In the genomic region with DNA sequence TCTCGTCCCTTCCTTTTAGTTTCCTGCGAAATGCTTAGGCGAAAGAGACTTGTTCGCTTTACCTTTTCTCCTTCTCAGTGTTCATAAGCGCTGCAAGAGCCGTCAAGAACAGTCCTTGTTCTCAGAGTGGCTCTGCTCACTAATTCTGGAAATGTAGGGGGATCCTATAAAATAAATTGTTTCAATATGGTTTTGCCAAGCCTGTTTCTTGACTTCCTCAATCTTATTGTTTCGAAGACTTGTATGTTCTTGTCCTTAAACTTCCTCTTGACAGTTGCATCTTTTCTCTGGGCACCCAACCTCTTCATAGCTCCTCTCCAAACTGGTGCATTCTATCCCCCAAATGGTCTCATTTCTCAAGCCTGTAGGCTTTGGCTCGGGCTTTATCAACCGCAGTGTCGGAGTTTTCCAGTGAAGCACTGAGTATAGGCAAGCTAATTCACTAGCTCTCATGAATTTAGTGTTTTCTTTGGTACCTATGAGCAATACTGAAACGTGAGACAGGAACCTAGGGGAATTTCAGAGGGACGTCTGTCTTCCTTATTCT, we compare ENCODE assay signal across 10 mouse cellular contexts. TPM values are rescaled to one million over a fixed set of nuclear protein-coding genes. Genes with fewer than 3 reads are reported as not detected.
A peak's percentile ranks its signal among the peaks of the same experiment; 100 is the strongest.
DNase-seq lines count a peak whose midpoint lies in the region; ATAC-seq and TF ChIP-seq lines count a peak whose summit lies in the region.
"Had no signal": no experiment of that assay in that cellular context is flagged by ENCODE, and none has a peak within 500 bp of the region (broad histone marks: within the 10 kb centered on the region; RNA-seq: fewer than 3 reads in every experiment).

No protein-coding gene starts in this region.

- H3K9me3 ChIP-seq in lung, embryonic 14.5 days (ENCODE audit: low read depth, low read length) = no peaks in the 10 kb centered on the region
- no peaks in the 10 kb centered on the region for H3K9me3 ChIP-seq in lung, postnatal 0 days (ENCODE audit: low read length)
- no peaks in the 10 kb centered on the region for H3K9me3 ChIP-seq in intestine, embryonic 16.5 days (ENCODE audit: control insufficient read depth, low read length)

- H3K4me2 ChIP-seq in lung, embryonic 14.5 days = no peak overlapping the region
- H3K4me2 ChIP-seq in lung, postnatal 0 days (replicated peaks; ENCODE audit: low read depth, low read length) = no peak overlapping the region
- no peak overlapping the region for H3K4me2 ChIP-seq in intestine, embryonic 16.5 days (ENCODE audit: low read depth, low read length)

- H3K9ac ChIP-seq in lung, embryonic 14.5 days = no peak overlapping the region
- H3K9ac ChIP-seq in lung, postnatal 0 days (replicated peaks; ENCODE audit: low read depth) = no peak overlapping the region
- no peak overlapping the region for H3K9ac ChIP-seq in intestine, embryonic 16.5 days (ENCODE audit: low read depth, low read length)

- H3K36me3 ChIP-seq in lung, embryonic 14.5 days (ENCODE audit: insufficient read depth) = no peaks in the 10 kb centered on the region
- no peaks in the 10 kb centered on the region for H3K36me3 ChIP-seq in lung, postnatal 0 days (ENCODE audit: insufficient read depth, low read length)
- H3K36me3 ChIP-seq in intestine, embryonic 16.5 days (ENCODE audit: control insufficient read depth, insufficient read depth, low read length) = no peaks in the 10 kb centered on the region
- no peaks in the 10 kb centered on the region for H3K36me3 ChIP-seq in kidney, adult 2 months (ENCODE audit: control insufficient read depth, insufficient read depth, low read length)

- TF ChIP-seq EP300 in lung, postnatal 0 days (IDR thresholded peaks at IDR 0.05) = no peak

- no peak overlapping the region for H3K4me3 ChIP-seq in lung, embryonic 14.5 days (ENCODE audit: low read depth, low read length)
- no peak overlapping the region for H3K4me3 ChIP-seq in lung, postnatal 0 days (ENCODE audit: low read depth, low read length)
- H3K4me3 ChIP-seq in intestine, embryonic 16.5 days (ENCODE audit: low read length) = no peak overlapping the region
- H3K4me3 ChIP-seq in kidney, adult 2 months (ENCODE audit: insufficient read depth, low read depth, low read length) = no peak overlapping the region

- no peaks in the 10 kb centered on the region for H3K4me1 ChIP-seq in lung, embryonic 14.5 days (ENCODE audit: insufficient read depth)
- no peaks in the 10 kb centered on the region for H3K4me1 ChIP-seq in lung, postnatal 0 days (ENCODE audit: insufficient read depth, low read depth, low read length)
- no peaks in the 10 kb centered on the region for H3K4me1 ChIP-seq in intestine, embryonic 16.5 days (ENCODE audit: control insufficient read depth, insufficient read depth, low read length)
- no peaks in the 10 kb centered on the region for H3K4me1 ChIP-seq in kidney, adult 2 months (ENCODE audit: control insufficient read depth, insufficient read depth, low read length)

- TF ChIP-seq POLR2A in kidney, adult 2 months (IDR thresholded peaks at IDR 0.05; ENCODE audit: low read depth, low read length) = no peak

- no peak for ATAC-seq in lung, embryonic 14.5 days (ENCODE audit: insufficient read depth)
- ATAC-seq in lung, postnatal 0 days = no peak
- ATAC-seq in megakaryocyte progenitor cell, adult 5-6 weeks (replicated peaks; ENCODE audit: poor library complexity) = peak; percentile 36; the same call in 1 of the 2 replicates
- no peak for ATAC-seq in intestine, embryonic 16.5 days

- H3K27ac ChIP-seq in lung, embryonic 14.5 days (ENCODE audit: low read depth) = no peak overlapping the region
- H3K27ac ChIP-seq in lung, postnatal 0 days (ENCODE audit: low read length) = no peak overlapping the region
- H3K27ac ChIP-seq in intestine, embryonic 16.5 days (ENCODE audit: low read length) = no peak overlapping the region
- H3K27ac ChIP-seq in kidney, adult 2 months (ENCODE audit: insufficient read depth, low read depth, low read length) = no peak overlapping the region

- 4% methylated on average over 12 of the region's 12 CpGs for WGBS in lung, embryonic 14.5 days
- 3% methylated on average over 12 of the region's 12 CpGs for WGBS in lung, postnatal 0 days
- WGBS in intestine, embryonic 16.5 days = 4% methylated on average over 12 of the region's 12 CpGs
- WGBS in kidney, adult 2 months = 8% methylated on average over 12 of the region's 12 CpGs

- peak; percentile 11 for DNase-seq in lung, embryonic 14.5 days
- no peak for DNase-seq in lung, postnatal 0 days (ENCODE audit: low spot score)
- DNase-seq in forelimb bud, embryonic 11.5 days (ENCODE audit: low read depth, low spot score) = peak; percentile 48
- DNase-seq in frontal cortex, postnatal 14 days (ENCODE audit: low spot score in 2 of 2) = no peak
- DNase-seq in kidney, adult 2 months = no peak
- DNase-seq in liver = no peak
- DNase-seq: gastrocnemius, postnatal 10 days; lung, postnatal 14 days had no signal

- no peak for TF ChIP-seq CTCF in lung, embryonic 14.5 days (IDR thresholded peaks at IDR 0.05; ENCODE audit: low read depth)
- no peak for TF ChIP-seq CTCF in lung, postnatal 0 days (IDR thresholded peaks at IDR 0.05)
- no peak for TF ChIP-seq CTCF in kidney, adult 2 months (conservative IDR thresholded peaks at IDR 0.05; ENCODE audit: insufficient read depth, insufficient read length, low read depth, low read length)

- H3K27me3 ChIP-seq in lung, embryonic 14.5 days (ENCODE audit: insufficient read depth, low read length) = peaks cover 92% of the 10 kb centered on the region
- H3K27me3 ChIP-seq in lung, postnatal 0 days (replicated peaks; ENCODE audit: insufficient read depth, low read length) = peaks cover 86% of the 10 kb centered on the region
- peaks cover 65% of the 10 kb centered on the region for H3K27me3 ChIP-seq in intestine, embryonic 16.5 days (replicated peaks; ENCODE audit: control insufficient read depth, insufficient read depth, low read length)
- H3K27me3 ChIP-seq in kidney, adult 2 months (replicated peaks; ENCODE audit: control insufficient read depth, insufficient read depth, low read length) = peaks cover 9% of the 10 kb centered on the region

RNA-seq across cellular contexts. Expression of a gene that starts 4.7 kb away (rescaled TPM):
- not detected in 2 replicates for polyA plus RNA-seq in lung, embryonic 14.5 days (2014; fragmentation: Nextera tagmentation; extraction: Ambion mirVana)
- polyA plus RNA-seq in lung, postnatal 0 days (2015; fragmentation: Nextera tagmentation; extraction: Ambion mirVana) = not detected in 2 replicates
- total RNA-seq in megakaryocyte progenitor cell, adult 5-6 weeks (2015) = not detected in 2 replicates
- total RNA-seq in megakaryocyte progenitor cell, adult 5-6 weeks (2017) = not detected in 2 replicates
- polyA plus RNA-seq in intestine, embryonic 16.5 days (2015; fragmentation: Nextera tagmentation; extraction: Ambion mirVana) = not detected in 2 replicates
- polyA plus RNA-seq in kidney, adult 2 months (2012; rRNA removed) = not detected in 2 replicates
- total RNA-seq: gastrocnemius, postnatal 10 days had no signal

RNA-seq across cellular contexts. Expression of a gene that starts 10.5 kb away (rescaled TPM):
- not detected in 2 replicates for polyA plus RNA-seq in lung, embryonic 14.5 days (2014; fragmentation: Nextera tagmentation; extraction: Ambion mirVana)
- 0.05 TPM in 1 of 2 replicates, not detected in the other for polyA plus RNA-seq in lung, postnatal 0 days (2015; fragmentation: Nextera tagmentation; extraction: Ambion mirVana)
- not detected in 2 replicates for total RNA-seq in megakaryocyte progenitor cell, adult 5-6 weeks (2015)
- not detected in 2 replicates for total RNA-seq in megakaryocyte progenitor cell, adult 5-6 weeks (2017)
- polyA plus RNA-seq in intestine, embryonic 16.5 days (2015; fragmentation: Nextera tagmentation; extraction: Ambion mirVana) = not detected in 2 replicates
- polyA plus RNA-seq in kidney, adult 2 months (2012; rRNA removed) = not detected in 2 replicates
- total RNA-seq: gastrocnemius, postnatal 10 days had no signal

RNA-seq across cellular contexts. Expression of a gene that starts 20.2 kb away (rescaled TPM):
- polyA plus RNA-seq in lung, embryonic 14.5 days (2014; fragmentation: Nextera tagmentation; extraction: Ambion mirVana) = not detected in 2 replicates
- not detected in 2 replicates for polyA plus RNA-seq in lung, postnatal 0 days (2015; fragmentation: Nextera tagmentation; extraction: Ambion mirVana)
- not detected in 2 replicates for total RNA-seq in megakaryocyte progenitor cell, adult 5-6 weeks (2015)
- not detected in 2 replicates for total RNA-seq in megakaryocyte progenitor cell, adult 5-6 weeks (2017)
- polyA plus RNA-seq in intestine, embryonic 16.5 days (2015; fragmentation: Nextera tagmentation; extraction: Ambion mirVana) = not detected in 2 replicates
- not detected in 2 replicates for polyA plus RNA-seq in kidney, adult 2 months (2012; rRNA removed)
- total RNA-seq: gastrocnemius, postnatal 10 days had no signal

RNA-seq across cellular contexts. Expression of a gene that starts 34.8 kb away (rescaled TPM):
- not detected in 2 replicates for polyA plus RNA-seq in lung, embryonic 14.5 days (2014; fragmentation: Nextera tagmentation; extraction: Ambion mirVana)
- not detected in 2 replicates for polyA plus RNA-seq in lung, postnatal 0 days (2015; fragmentation: Nextera tagmentation; extraction: Ambion mirVana)
- not detected in 2 replicates for total RNA-seq in megakaryocyte progenitor cell, adult 5-6 weeks (2015)
- not detected in 2 replicates for total RNA-seq in megakaryocyte progenitor cell, adult 5-6 weeks (2017)
- not detected in 2 replicates for polyA plus RNA-seq in intestine, embryonic 16.5 days (2015; fragmentation: Nextera tagmentation; extraction: Ambion mirVana)
- not detected in 2 replicates for polyA plus RNA-seq in kidney, adult 2 months (2012; rRNA removed)
- total RNA-seq: gastrocnemius, postnatal 10 days had no signal

RNA-seq across cellular contexts. Expression of a gene that starts 48.4 kb away (rescaled TPM):
- polyA plus RNA-seq in lung, embryonic 14.5 days (2014; fragmentation: Nextera tagmentation; extraction: Ambion mirVana) = 23.0 and 23.8 TPM in 2 replicates
- 10.4 and 16.2 TPM in 2 replicates for polyA plus RNA-seq in lung, postnatal 0 days (2015; fragmentation: Nextera tagmentation; extraction: Ambion mirVana)
- total RNA-seq in megakaryocyte progenitor cell, adult 5-6 weeks (2015) = 57.9 and 81.2 TPM in 2 replicates
- 38.7 and 72.6 TPM in 2 replicates for total RNA-seq in megakaryocyte progenitor cell, adult 5-6 weeks (2017)
- polyA plus RNA-seq in intestine, embryonic 16.5 days (2015; fragmentation: Nextera tagmentation; extraction: Ambion mirVana) = 17.3 and 18.3 TPM in 2 replicates
- 67.4 and 77.1 TPM in 2 replicates for polyA plus RNA-seq in kidney, adult 2 months (2012; rRNA removed)

Comparison
In these comparisons a context has a peak if more than half of its experiments do, and no peak if none do; other contexts are left out.
1. DNase-seq: peak in lung, embryonic 14.5 days (single experiment) and forelimb bud, embryonic 11.5 days (single experiment); none in lung, postnatal 0 days (single experiment), frontal cortex, postnatal 14 days (0 of 2), kidney, adult 2 months (single experiment) and liver (single experiment).